Mouse (Mus musculus): ENCODE results near the gene Il17rd. TPM values are rescaled to one million over a fixed set of nuclear protein-coding genes. Genes with fewer than 3 reads are reported as not detected.

The Il17rd gene
- polyA plus RNA-seq, 1 experiment, result 1.2 TPM

GRCm38 (mm10) chr14:27075909-27076521 lies 37.3 kb downstream of the Il17rd start:
- 39% methylated on average over 8 of the region's 8 CpGs for whole genome bisulfite sequencing
- H3K27me3 ChIP-seq (ENCODE audit: control insufficient read depth, insufficient read depth, low read length), result no peaks in the 10 kb centered on the region; the same call in 1 of the 2 replicates
- no peak overlapping the region for H3K4me3 ChIP-seq (replicated peaks; ENCODE audit: insufficient read depth, low read depth, low read length)
- H3K27ac ChIP-seq (ENCODE audit: insufficient read depth, low read length), result no peak overlapping the region
- H3K4me1 ChIP-seq (ENCODE audit: control insufficient read depth, insufficient read depth, low read length), result no peaks in the 10 kb centered on the region
- no peak for TF ChIP-seq CTCF (IDR thresholded peaks at IDR 0.05; ENCODE audit: borderline replicate concordance, insufficient read depth, low read depth, low read length)
- TF ChIP-seq POLR2A (IDR thresholded peaks at IDR 0.05; ENCODE audit: borderline replicate concordance, insufficient read depth, low read length), result no peak
- no peak for DNase-seq

DNA sequence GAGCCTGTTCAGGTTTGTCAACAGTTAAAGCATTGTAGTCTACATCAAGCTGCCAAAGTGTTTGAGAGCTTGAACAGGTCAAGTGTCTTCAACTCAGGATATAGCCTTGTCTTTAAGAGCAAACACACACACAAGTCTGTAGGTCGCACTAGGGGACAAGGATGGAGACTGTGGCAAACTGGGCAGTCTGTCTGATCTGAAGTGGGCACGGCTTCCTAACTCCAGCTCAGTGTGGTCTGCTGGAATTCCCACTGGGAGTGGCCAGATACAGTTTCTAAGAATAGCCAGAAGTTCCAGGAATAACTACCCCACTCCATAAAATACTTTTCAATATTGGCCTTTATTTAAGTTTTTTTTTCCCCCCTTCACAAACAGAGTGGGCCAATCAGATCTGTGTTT lies 37.8 kb downstream of the Il17rd start:
- WGBS, result 74% methylated on average over 2 of the region's 2 CpGs
- H3K4me1 ChIP-seq (ENCODE audit: control insufficient read depth, insufficient read depth, low read length), result no peaks in the 10 kb centered on the region
- DNase-seq, result no peak
- no peak for TF ChIP-seq POLR2A (IDR thresholded peaks at IDR 0.05; ENCODE audit: borderline replicate concordance, insufficient read depth, low read length)
- no peak for TF ChIP-seq CTCF (IDR thresholded peaks at IDR 0.05; ENCODE audit: borderline replicate concordance, insufficient read depth, low read depth, low read length)
- H3K4me3 ChIP-seq (replicated peaks; ENCODE audit: insufficient read depth, low read depth, low read length), result no peak overlapping the region
- H3K27me3 ChIP-seq (ENCODE audit: control insufficient read depth, insufficient read depth, low read length), result no peaks in the 10 kb centered on the region; the same call in 1 of the 2 replicates
- H3K27ac ChIP-seq (ENCODE audit: insufficient read depth, low read length), result no peak overlapping the region

DNA sequence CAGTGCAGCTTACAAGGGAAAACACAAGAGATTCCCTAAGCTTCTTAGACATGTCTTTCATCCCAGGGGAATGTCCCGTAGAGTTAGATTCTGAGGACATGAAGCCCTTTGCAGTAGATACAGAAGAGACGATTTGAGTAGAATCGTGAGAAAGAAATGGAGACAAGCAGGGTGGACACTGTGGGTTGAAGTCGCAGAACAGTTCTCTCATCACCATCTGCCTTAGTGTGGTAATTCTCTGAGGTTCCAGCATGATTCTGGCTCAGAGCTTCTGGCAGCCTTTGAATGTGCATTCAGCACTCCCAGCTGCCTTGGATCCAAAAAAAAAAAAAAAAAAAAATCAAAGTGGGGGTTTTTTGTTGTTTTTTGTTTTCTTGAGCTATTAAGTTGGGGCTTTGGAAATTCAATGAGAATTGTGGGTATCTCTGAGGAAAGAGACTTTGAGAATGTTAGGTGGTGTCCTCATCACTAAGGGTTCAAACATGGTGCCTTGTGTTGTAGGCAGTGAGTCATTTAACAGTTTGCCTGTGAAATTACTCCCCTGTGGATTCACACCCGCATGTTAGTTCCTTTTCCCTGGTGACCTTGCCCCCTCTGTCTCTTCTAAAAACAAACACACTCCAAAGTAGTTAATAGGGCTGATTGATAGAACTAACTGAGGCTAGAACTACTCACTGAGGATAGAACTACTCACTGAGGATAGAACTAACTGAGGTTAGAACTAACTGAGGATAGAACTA lies 43.0 kb downstream of the Il17rd start:
- H3K27ac ChIP-seq (ENCODE audit: insufficient read depth, low read length), result no peak overlapping the region
- no peak for DNase-seq

GRCm38 (mm10) chr14:27085471-27085870 lies 46.7 kb downstream of the Il17rd start:
- no peak for DNase-seq
- TF ChIP-seq CTCF (IDR thresholded peaks at IDR 0.05; ENCODE audit: borderline replicate concordance, insufficient read depth, low read depth, low read length) (no peak), POLR2A (IDR thresholded peaks at IDR 0.05; ENCODE audit: borderline replicate concordance, insufficient read depth, low read length) (no peak)
- 91% methylated on average over 5 of the region's 5 CpGs for WGBS
- Histone ChIP-seq H3K4me1 (ENCODE audit: control insufficient read depth, insufficient read depth, low read length) (no peaks in the 10 kb centered on the region), H3K27ac (ENCODE audit: insufficient read depth, low read length) (no peak overlapping the region), H3K4me3 (replicated peaks; ENCODE audit: insufficient read depth, low read depth, low read length) (no peak overlapping the region), H3K27me3 (ENCODE audit: control insufficient read depth, insufficient read depth, low read length) (no peaks in the 10 kb centered on the region)

More for the DNA sequence above, 43.0 kb downstream of the Il17rd start:
- no peaks in the 10 kb centered on the region for H3K4me1 ChIP-seq (ENCODE audit: control insufficient read depth, insufficient read depth, low read length)
- TF ChIP-seq POLR2A (IDR thresholded peaks at IDR 0.05; ENCODE audit: borderline replicate concordance, insufficient read depth, low read length) (no peak), CTCF (IDR thresholded peaks at IDR 0.05; ENCODE audit: borderline replicate concordance, insufficient read depth, low read depth, low read length) (no peak)
- no peak overlapping the region for H3K4me3 ChIP-seq (replicated peaks; ENCODE audit: insufficient read depth, low read depth, low read length)
- 28% methylated on average over 5 of the region's 5 CpGs for WGBS
- no peaks in the 10 kb centered on the region for H3K27me3 ChIP-seq (ENCODE audit: control insufficient read depth, insufficient read depth, low read length)

DNA sequence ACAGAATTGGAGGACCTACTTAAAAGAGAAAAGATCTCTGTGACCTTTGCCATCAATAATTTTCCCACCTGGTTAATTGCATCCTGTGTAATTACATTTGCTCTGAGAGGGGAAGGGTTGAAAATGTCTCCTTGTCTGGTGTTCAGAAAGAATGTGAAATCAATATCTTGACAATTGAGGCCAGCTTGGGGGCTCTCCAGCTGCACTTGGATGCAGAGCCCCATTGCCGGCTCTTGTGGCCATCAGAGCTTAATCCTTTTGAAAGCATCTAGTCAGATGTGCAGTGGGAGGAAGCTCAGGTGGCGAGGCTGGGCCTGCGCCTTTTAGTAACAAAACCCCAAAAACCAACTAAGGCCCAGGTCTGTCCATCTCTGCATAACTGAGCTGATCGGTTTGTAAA lies 47.3 kb downstream of the Il17rd start:
- no peak overlapping the region for H3K4me3 ChIP-seq (replicated peaks; ENCODE audit: insufficient read depth, low read depth, low read length)
- TF ChIP-seq CTCF (IDR thresholded peaks at IDR 0.05; ENCODE audit: borderline replicate concordance, insufficient read depth, low read depth, low read length) (no peak), POLR2A (IDR thresholded peaks at IDR 0.05; ENCODE audit: borderline replicate concordance, insufficient read depth, low read length) (no peak)
- H3K27ac ChIP-seq (ENCODE audit: insufficient read depth, low read length), result no peak overlapping the region
- no peaks in the 10 kb centered on the region for H3K27me3 ChIP-seq (ENCODE audit: control insufficient read depth, insufficient read depth, low read length)
- WGBS, result 84% methylated on average over 4 of the region's 4 CpGs
- DNase-seq, result no peak
- H3K4me1 ChIP-seq (ENCODE audit: control insufficient read depth, insufficient read depth, low read length), result no peaks in the 10 kb centered on the region

- H3K4me1 ChIP-seq (ENCODE audit: control insufficient read depth, insufficient read depth, low read length), result no peaks in the 10 kb centered on the region
- no peak for TF ChIP-seq POLR2A (IDR thresholded peaks at IDR 0.05; ENCODE audit: borderline replicate concordance, insufficient read depth, low read length)
- no peak for TF ChIP-seq CTCF (IDR thresholded peaks at IDR 0.05; ENCODE audit: borderline replicate concordance, insufficient read depth, low read depth, low read length)
- H3K27ac ChIP-seq (ENCODE audit: insufficient read depth, low read length), result no peak overlapping the region
- DNase-seq, result no peak
- WGBS, result 63% methylated on average over 5 of the region's 5 CpGs
- no peak overlapping the region for H3K4me3 ChIP-seq (replicated peaks; ENCODE audit: insufficient read depth, low read depth, low read length)
- no peaks in the 10 kb centered on the region for H3K27me3 ChIP-seq (ENCODE audit: control insufficient read depth, insufficient read depth, low read length)
Observed at GRCm38 (mm10) chr14:27094247-27094646, 55.5 kb downstream of the Il17rd start.

DNA sequence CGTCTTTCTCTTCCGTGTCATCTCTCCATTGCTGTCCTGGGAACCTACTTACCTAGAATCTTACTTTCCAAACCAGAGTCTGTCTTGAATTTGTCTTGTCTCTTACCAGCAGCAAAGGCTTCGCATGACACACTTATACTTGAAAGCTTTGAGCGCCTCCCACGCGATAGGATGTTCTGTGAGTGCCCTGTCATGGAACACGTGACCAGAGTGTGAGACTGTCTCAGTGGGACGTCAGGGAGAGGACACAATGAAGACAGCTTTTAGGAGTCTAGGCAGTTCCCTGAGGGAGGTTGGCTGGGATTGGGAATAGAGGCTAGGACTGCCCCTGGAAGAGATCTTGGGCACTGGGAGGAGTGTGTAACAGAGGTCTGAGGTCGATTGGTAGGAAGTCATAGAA lies 57.4 kb downstream of the Il17rd start:
- H3K4me3 ChIP-seq (replicated peaks; ENCODE audit: insufficient read depth, low read depth, low read length), result no peak overlapping the region
- no peak for DNase-seq
- TF ChIP-seq CTCF (IDR thresholded peaks at IDR 0.05; ENCODE audit: borderline replicate concordance, insufficient read depth, low read depth, low read length) (no peak), POLR2A (IDR thresholded peaks at IDR 0.05; ENCODE audit: borderline replicate concordance, insufficient read depth, low read length) (no peak)
- no peaks in the 10 kb centered on the region for H3K4me1 ChIP-seq (ENCODE audit: control insufficient read depth, insufficient read depth, low read length)
- no peaks in the 10 kb centered on the region for H3K27me3 ChIP-seq (ENCODE audit: control insufficient read depth, insufficient read depth, low read length)
- 52% methylated on average over 9 of the region's 9 CpGs for WGBS
- no peak overlapping the region for H3K27ac ChIP-seq (ENCODE audit: insufficient read depth, low read length)

- no peak overlapping the region for H3K4me3 ChIP-seq (replicated peaks; ENCODE audit: insufficient read depth, low read depth, low read length)
Observed at GRCm38 (mm10) chr14:27096779-27097178, 58.0 kb downstream of the Il17rd start.

More at GRCm38 (mm10) chr14:27096779-27097178, 58.0 kb downstream of the Il17rd start:
- DNase-seq, result peak; percentile 24
- 14% methylated on average over 3 of the region's 3 CpGs for WGBS
- H3K27me3 ChIP-seq (ENCODE audit: control insufficient read depth, insufficient read depth, low read length), result no peaks in the 10 kb centered on the region
- TF ChIP-seq POLR2A (IDR thresholded peaks at IDR 0.05; ENCODE audit: borderline replicate concordance, insufficient read depth, low read length) (no peak), CTCF (IDR thresholded peaks at IDR 0.05; ENCODE audit: borderline replicate concordance, insufficient read depth, low read depth, low read length) (peak; percentile 25; the same call in 1 of the 2 replicates)
- H3K27ac ChIP-seq (ENCODE audit: insufficient read depth, low read length), result no peak overlapping the region
- H3K4me1 ChIP-seq (ENCODE audit: control insufficient read depth, insufficient read depth, low read length), result no peaks in the 10 kb centered on the region

All from cerebellum, adult 2 months (tissue).